Mouse (Mus musculus) C2C12 (cell line): ENCODE measurements around the gene Ngf. TPM values are rescaled to one million over a fixed set of nuclear protein-coding genes. Genes with fewer than 3 reads are reported as not detected.
A peak's percentile ranks its signal among the peaks of the same experiment; 100 is the strongest.

ENCODE experiments used
- H3K27me3 ChIP-seq: one replicate; pipeline ENCODE4 v1.6.1; 2011; ENCODE audit not compliant: control insufficient read depth, insufficient read depth, insufficient read length
- H3K36me3 ChIP-seq: one replicate; pipeline ENCODE4 v1.6.1; 2011; ENCODE audit not compliant: control insufficient read depth, insufficient read depth
- H3K4me3 ChIP-seq: one replicate; pipeline ENCODE4 v1.5.1; 2011; ENCODE audit warnings: mild to moderate bottlenecking, control low read depth; ENCODE audit not compliant: poor library complexity, insufficient read depth, severe bottlenecking
- H3K79me2 ChIP-seq: one replicate; pipeline ENCODE4 v1.6.1; 2011; ENCODE audit not compliant: control insufficient read depth, insufficient read depth
- H3K79me3 ChIP-seq: one replicate; pipeline ENCODE4 v1.6.1; 2011; ENCODE audit warnings: low read depth, control low read depth
- H3ac ChIP-seq: one replicate; pipeline ENCODE3; 2011; ENCODE audit warnings: low read depth; ENCODE audit not compliant: control insufficient read depth, insufficient read length
- CEBPB ChIP-seq: IDR thresholded peaks from one replicate; pipeline ENCODE4 v1.6.1; 2011; ENCODE audit warnings: low read depth, mild to moderate bottlenecking, control low read depth, moderate library complexity
- CTCF ChIP-seq: IDR thresholded peaks from one replicate; pipeline ENCODE4 v1.5.1; 2011; ENCODE audit not compliant: control insufficient read depth, insufficient read depth, insufficient read length
- FOSL1 ChIP-seq: IDR thresholded peaks from one replicate; pipeline ENCODE4 v1.8.0; 2011; ENCODE audit warnings: mild to moderate bottlenecking, low read length; ENCODE audit not compliant: poor library complexity, insufficient read depth, severe bottlenecking
- MAX ChIP-seq: IDR thresholded peaks from one replicate; pipeline ENCODE4 v1.6.1; 2011; ENCODE audit warnings: mild to moderate bottlenecking, control low read depth
- MYOD1 ChIP-seq: IDR thresholded peaks from one replicate; pipeline ENCODE4 v1.6.1; 2011; ENCODE audit warnings: low read depth; ENCODE audit not compliant: control insufficient read depth, insufficient read length
- MYOG ChIP-seq: IDR thresholded peaks from one replicate; pipeline ENCODE4 v1.6.1; 2011; ENCODE audit not compliant: control insufficient read depth, insufficient read length; ENCODE audit errors: extremely low read depth
- USF1 ChIP-seq: IDR thresholded peaks from one replicate; pipeline ENCODE4 v1.6.1; 2011; ENCODE audit warnings: low read depth, mild to moderate bottlenecking, control low read depth, moderate library complexity
- long read RNA-seq, 2 experiments: library from polyadenylated mRNA; unstranded; transcript quantifications; one replicate each; pipeline ENCODE4 v2.0.0; 2019 to 2020
- polyA plus RNA-seq: library from polyadenylated mRNA; unstranded; fragments of >200 nt; fragmentation: generic; extraction: Trizol; gene quantifications from one replicate; pipeline ENCODE4 v1.2.1, GENCODE M21; 2012; ENCODE audit warnings: missing spikeins

Ngf gene
- polyA plus RNA-seq = 115 TPM
- long read RNA-seq, experiment 1, partial matches to known transcripts = 0 of 4 reads
- long read RNA-seq, experiment 1, other reads (novel, unspliced or antisense) = 2 of 4 reads
- long read RNA-seq, experiment 2, partial matches to known transcripts = 1 of 8 reads
- long read RNA-seq, experiment 2, other reads (novel, unspliced or antisense) = 3 of 8 reads

DNA sequence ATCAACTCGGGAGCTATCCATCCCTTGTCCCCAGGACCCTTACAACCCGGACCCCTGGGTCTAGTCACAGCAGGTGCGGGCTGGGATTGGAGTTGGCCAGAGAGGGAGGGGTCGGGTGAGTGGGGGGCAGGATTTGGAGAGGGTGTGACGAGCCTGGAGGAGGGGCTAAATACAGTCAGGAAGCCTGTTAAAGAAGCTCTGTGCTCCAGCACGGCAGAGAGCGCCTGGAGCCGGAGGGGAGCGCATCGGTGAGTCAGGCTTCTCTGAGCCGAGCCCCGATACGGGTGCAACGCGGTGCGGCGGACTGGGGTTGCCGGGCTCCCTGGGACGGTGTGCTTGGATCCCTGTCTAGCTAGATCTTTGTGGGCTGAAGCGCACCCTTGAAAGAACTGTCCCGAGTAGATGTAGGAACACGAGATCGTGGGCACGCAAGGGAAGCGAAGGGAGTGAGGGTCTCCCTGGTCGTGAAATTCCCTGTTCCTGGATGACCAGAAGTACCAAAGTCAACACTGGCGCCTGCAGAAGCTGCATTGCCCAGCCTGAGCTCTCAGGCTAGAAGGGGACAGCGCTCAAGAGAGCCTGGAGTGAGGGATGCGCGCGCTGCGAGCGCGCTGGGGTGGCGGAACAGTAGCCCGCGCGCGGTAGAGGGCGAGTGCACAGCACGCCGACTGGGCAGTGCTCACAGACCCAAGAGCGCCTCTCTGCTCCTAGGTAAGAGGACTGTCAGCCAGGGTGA lies at the start of gene Ngf:
TSS of gene Ngf (plus strand) at position 207 of the 736 bp plus-strand sequence.
- TF ChIP-seq MYOD1 (no peak), USF1 (no peak), CTCF (no peak), MYOG (no peak), FOSL1 (no peak), MAX (no peak), CEBPB (no peak)
- Histone ChIP-seq H3K27me3 (no peaks in the 10 kb centered on the region), H3K4me3 (peak within 1 kb of the TSS; percentile 62), H3K79me2 (peaks cover 51% of the 10 kb centered on the region), H3ac (peak within 1 kb of the TSS; percentile 88), H3K79me3 (peaks cover 41% of the 10 kb centered on the region), H3K36me3 (no peaks in the 10 kb centered on the region)

DNA sequence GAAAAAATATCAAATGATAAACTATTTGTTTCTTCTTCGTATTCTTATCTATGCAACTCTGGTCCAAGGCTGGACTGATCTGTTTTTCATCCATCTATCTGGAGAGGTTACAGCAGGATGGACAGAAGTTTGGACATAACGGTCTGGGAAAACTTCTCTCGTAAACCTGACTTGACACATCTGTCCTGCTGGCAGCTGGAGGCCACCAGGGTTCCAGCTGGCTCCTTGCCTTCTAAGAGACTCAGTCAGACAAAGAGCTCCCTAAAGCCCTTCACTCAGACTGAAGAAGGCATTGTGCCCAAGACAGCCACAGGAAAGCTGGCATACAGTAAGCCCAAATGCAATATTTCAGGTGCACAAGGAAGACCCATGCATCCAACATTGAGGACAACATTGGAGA lies 24.2 kb upstream of the Ngf start:
- Histone ChIP-seq H3K36me3 (no peaks in the 10 kb centered on the region), H3K4me3 (no peak overlapping the region), H3K27me3 (no peaks in the 10 kb centered on the region), H3ac (no peak overlapping the region), H3K79me2 (no peaks in the 10 kb centered on the region), H3K79me3 (no peaks in the 10 kb centered on the region)
- TF ChIP-seq MAX (no peak), MYOG (no peak), CTCF (no peak), MYOD1 (no peak)

DNA sequence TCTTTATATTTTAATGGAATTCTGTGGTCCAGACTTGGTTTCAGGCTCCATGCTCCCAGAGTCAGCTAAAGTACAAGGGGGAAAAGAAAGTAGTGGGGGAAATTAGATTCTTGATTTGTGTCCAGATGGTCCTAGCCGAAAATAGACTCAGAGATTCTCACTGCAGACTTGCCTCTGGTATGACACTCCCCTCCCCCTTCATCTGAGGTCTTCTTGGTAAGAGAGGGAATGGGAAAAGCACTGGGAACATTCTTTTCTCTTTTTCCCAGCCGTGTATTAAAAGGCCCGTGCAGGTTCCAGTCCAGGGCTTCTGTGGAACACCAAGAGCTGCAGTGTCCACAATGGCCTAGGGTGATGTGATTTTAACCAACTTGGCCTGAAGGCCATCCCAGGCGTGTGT lies 23.0 kb upstream of the Ngf start:
- no peaks in the 10 kb centered on the region for H3K79me3 ChIP-seq
- H3K79me2 ChIP-seq = no peaks in the 10 kb centered on the region
- no peak overlapping the region for H3K4me3 ChIP-seq
- H3ac ChIP-seq = no peak overlapping the region
- no peaks in the 10 kb centered on the region for H3K27me3 ChIP-seq
- H3K36me3 ChIP-seq = no peaks in the 10 kb centered on the region
- no peak for TF ChIP-seq MYOG
- no peak for TF ChIP-seq CEBPB

DNA sequence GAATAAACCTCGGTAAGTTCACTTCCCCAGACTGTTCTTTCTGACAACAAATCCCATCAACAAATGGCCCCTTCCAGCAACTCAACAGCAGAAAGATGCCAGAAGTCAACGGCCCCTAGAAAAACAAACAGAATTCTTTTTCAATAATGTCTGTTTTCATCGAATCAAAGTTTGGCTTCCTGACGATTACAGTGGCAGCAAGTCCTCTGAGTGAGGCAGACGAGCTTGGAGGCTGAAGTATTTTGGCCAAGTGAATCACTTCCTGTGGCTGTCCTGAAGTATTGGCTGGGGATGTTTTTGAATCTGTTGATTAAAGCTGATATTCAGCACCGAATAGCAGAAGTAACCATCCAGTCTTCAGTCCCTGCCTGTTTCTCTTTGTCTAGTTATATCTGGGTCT lies 15.2 kb upstream of the Ngf start:
- Histone ChIP-seq H3K4me3 (no peak overlapping the region), H3K79me2 (no peaks in the 10 kb centered on the region), H3K36me3 (no peaks in the 10 kb centered on the region), H3K27me3 (no peaks in the 10 kb centered on the region), H3K79me3 (no peaks in the 10 kb centered on the region), H3ac (no peak overlapping the region)
- no peak for TF ChIP-seq FOSL1
- no peak for TF ChIP-seq MYOD1
- TF ChIP-seq CTCF = no peak
- TF ChIP-seq MYOG = no peak
- no peak for TF ChIP-seq USF1
- TF ChIP-seq MAX = no peak
- TF ChIP-seq CEBPB = no peak

DNA sequence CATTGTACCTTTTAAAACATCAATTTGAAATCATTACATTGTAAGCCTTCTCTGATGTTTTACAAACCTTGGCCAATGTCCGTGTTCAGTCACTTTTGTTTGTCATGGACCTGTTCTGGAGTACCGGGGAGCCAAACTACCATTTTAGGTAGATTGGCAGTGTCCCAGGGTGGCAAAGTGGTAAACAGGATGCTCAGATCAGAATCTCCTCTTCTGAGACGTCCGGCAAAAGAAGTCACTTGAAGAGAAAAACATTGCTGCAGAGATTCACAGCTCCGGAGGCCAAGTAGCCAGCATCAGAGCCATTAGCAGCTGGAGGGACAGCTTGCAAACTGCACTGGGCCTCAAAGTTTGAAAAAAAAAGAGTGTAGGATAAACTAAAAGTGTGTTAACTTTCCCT lies 9.2 kb upstream of the Ngf start:
- H3ac ChIP-seq = no peak overlapping the region
- H3K79me2 ChIP-seq = no peaks in the 10 kb centered on the region

More for the DNA sequence above, 9.2 kb upstream of the Ngf start:
- no peaks in the 10 kb centered on the region for H3K36me3 ChIP-seq
- H3K79me3 ChIP-seq = no peaks in the 10 kb centered on the region
- no peak for TF ChIP-seq USF1
- TF ChIP-seq MYOD1 = no peak
- no peak for TF ChIP-seq MYOG
- TF ChIP-seq CEBPB = no peak
- no peak for TF ChIP-seq FOSL1
- TF ChIP-seq MAX = no peak
- no peak for TF ChIP-seq CTCF
- no peaks in the 10 kb centered on the region for H3K27me3 ChIP-seq
- H3K4me3 ChIP-seq = no peak overlapping the region
